Mouse (Mus musculus): Measurements from ENCODE around the gene Lcn4.
A peak's percentile ranks its signal among the peaks of the same experiment; 100 is the strongest.

Gene Lcn4

DNA sequence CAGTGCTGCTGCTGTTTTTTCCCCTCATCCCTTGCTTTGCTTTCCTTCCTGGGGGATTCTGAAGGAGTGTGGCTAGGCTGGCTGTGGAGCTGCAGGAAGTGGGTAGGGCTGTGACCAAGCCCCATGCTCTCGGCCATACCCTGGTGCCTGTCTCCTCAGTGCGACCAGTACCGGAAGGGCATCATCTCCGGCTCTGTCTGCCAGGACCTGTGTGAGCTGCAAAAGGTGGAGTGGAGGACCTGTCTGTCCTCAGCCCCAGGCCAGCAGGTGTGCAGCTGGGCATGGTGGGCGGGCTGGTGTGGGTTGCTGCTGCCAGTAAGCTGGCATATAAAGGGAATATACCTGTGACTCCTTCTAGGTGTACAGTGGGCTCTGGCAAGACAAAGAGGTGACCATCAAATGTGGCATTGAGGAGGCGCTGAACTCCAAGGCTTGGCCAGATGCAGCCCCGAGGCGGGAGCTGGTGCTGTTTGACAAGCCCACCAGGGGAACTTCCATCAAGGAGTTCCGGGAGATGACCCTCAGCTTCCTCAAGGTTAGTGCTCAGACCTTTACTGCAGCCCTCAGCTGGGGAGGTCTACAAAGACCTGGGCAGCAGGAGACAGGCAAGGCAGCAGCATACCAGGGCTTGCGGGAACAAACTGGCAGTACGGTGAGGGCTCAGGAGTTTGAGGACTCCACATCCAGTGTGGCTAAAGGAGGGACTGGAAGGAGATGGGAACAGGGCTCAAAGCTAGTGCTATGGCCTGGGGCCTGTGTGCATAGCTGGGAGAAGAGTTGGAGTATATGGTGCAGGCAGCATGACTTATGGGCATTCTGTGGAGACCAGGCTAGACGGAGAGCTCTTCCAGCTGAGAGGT lies 36.2 kb downstream of the Lcn4 start:
- DNase-seq (ENCODE audit: low read depth, low spot score), result peak; percentile 71

DNA sequence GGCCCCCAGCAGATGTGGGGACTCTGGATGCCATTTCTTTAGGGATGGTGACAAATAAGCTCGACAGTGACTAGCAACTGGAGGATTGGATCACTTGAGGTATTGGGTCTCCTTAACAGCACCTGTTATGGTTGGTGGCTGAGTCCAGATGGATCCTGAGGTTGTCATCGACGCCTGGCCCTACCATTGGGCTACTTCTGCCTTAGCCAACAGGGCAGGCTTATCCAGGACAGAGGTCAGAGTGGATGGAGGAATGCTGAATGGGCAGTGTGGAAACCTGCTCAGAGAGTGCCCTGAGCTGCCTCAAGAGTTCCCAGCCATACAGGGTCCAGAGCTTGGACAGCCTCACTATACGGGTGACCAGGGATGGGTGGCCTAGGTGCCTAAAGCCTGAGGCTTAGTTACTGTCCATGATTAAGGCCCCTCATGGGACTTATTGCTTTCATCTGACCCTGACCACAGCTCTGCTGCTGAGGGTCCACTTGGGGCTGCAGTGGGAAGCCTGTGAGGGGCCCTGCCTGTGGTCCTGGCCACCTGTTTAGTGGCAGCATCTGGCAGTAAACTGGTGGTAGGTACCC lies 37.0 kb downstream of the Lcn4 start:
- peak; percentile 52 for DNase-seq (ENCODE audit: low read depth, low spot score)

DNA sequence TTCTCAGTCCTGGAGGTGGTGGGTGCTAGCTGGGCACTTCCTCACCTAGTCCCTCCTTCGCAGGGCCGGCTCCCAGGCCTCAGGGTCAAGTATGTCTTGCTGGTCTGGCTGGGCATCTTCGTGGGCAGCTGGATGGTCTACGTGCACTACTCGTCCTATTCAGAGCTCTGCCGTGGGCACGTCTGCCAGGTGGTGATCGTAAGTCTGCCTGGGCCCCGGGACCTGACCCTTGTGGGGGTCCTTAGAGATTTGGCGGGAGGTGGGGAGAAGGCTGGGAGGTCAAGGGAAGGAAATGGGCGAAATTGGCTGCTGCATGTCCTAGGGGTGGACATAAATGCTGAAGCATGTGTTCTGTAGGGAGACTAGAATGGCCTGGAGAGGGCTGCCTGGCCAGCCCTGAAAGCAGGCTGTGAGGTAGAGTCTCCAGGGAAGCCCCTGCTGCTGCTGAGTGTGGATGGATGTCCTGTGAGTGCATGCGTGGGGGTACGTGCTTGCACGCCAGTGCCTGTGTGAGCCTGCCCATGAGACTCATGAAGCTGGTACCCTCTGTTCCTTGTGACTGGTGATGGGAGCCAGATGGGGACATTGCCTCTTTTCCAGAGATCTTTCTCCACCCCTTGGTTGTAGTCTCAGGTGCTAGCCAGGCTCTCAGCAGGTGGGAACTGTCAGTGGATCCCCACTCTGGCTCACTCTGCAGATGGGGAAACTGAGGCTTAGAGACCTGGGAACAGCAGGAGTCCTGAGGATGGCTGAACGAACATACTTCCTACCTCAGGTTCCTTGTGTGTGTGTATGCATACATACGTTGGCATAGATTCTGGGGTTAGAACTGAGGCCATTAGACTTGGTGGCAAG lies 38.3 kb downstream of the Lcn4 start:
- peak; percentile 24 for DNase-seq (ENCODE audit: low read depth, low spot score)

DNA sequence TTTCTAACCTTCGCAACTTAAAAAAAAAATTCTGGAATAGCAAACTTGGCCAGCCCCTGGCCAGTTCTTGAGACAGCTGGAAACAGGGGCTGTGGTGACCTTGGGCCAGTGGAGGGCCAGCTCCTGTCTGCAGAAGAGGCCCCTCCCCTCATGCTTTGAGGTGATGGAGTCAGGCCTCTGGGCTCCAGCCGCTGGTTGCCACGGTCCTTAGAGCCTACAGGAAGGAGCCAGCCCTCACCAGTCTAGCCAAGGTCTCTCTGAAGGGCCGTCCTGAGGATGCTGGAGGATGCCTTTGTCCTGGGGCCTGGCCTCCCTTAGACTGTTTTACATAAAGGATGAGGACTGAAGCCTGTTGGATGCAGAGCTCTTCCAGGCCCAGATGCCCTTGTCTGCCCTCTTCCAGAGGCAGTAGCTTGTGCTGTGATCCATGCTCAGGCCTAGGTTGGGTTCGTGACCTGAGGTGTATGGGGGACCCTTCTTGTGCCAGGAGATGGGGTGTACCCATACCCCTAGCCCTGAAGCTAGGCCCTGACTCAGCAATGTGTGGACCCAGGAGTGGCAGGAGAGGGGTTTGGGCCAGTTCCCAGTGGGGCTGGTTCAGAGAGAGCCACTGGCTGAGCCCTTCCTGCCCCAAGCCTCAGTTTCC lies 42.2 kb downstream of the Lcn4 start:
- DNase-seq (ENCODE audit: low read depth, low spot score), result peak; percentile 50

DNA sequence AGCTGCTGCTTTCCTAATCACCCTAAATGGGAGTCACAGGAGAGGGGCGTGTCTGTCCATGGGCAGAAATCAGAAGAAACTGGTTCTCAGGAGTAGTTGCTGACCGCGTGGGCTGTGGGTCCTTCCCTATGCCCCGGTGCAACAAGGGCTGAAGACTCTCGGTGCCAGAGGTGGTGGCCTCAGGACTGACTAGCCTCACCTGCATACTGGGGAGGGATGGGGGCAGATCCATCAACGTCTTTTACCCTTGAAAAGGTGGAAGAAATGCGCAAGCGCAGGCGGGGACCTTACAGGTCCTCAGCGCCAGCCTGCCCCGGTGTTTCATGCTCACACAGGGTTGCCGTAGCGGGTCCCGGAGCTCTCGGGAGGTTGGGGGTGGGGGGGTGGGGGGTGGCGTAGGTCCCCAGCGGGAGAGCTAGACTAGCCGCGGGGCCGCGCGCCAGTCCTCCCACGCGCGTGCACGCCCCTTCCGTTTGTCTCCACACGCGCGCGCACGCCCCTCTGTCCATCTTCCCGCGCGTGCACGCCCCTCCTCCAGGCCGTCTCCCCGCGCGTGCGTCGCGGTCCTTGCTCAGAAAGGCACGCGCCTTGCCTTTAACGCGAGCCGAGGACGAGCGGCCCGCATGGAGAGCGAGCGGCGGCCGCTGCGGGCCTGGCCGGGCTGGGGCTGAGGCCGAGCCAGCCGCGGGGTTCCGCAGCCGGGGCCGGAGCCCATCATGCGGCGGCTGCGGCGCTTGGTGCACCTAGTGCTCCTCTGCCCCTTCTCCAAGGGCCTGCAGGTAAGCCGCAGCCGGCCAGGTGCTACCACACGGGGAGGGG lies 43.0 kb downstream of the Lcn4 start, which contains the start of gene Fam69b:
Gene Fam69b (plus strand): TSS at position 537 of the 819 bp plus-strand sequence.
- DNase-seq (ENCODE audit: low read depth, low spot score), result peak; percentile 84

DNA sequence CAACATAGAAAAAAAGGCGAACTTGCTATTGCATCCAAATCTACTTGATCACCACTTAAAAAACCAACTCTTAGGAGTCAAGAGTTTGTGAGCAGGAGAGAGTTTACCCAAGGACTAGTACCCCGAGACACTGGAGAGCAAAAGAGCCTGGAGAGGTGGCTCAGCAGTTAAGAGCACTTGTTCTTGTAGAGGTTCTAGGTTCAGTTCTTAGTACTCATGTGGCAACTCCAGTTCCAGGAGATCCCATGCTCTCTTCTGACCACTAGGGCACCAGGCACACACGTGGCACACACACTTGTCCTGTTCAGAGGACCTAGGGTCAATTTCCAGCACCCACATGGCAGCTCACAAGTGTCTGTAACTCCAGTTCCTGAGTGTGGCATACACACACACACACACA lies 45.0 kb downstream of the Lcn4 start:
- peak; percentile 37 for DNase-seq (ENCODE audit: low read depth, low spot score)

DNA sequence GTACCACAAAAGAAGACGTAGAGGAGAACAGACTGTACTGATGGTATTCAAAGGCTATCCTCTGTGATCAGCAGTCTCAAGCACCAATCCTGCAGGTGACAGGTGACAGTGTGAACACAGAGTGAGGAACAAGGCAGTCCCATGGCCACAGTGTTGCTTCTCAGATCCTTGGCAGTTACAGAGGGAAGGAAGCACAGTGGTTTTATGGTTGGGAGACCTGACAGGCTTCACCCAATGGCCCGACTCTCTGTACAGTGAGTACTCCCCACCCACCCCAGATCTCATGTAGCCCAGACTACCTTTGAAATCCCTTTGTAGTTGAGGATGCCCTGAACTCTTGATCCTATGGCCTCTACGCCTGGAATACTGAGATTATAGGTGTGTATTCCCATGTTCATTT lies 45.7 kb downstream of the Lcn4 start:
- DNase-seq (ENCODE audit: low read depth, low spot score), result no peak

DNA sequence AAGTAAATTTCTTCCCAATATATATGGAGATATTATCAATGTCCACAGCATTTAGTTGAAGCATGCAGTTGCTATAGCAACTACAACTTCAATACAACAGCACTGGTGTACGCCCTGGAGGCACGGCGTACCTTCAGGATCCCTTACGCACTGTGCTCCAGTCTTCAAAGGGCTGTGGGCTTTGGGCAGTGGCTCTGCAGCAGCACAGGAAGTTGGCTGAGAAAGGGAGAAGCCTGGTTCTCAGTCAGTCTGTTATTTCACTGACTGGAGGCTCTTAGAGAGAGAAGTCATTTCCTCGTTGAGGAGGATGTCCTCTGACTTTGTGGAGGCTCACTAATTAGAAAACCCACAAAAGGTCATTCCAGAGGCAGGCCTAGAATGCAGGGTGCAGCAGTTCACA lies 48.1 kb downstream of the Lcn4 start:
- DNase-seq (ENCODE audit: low read depth, low spot score), result peak; percentile 42

DNA sequence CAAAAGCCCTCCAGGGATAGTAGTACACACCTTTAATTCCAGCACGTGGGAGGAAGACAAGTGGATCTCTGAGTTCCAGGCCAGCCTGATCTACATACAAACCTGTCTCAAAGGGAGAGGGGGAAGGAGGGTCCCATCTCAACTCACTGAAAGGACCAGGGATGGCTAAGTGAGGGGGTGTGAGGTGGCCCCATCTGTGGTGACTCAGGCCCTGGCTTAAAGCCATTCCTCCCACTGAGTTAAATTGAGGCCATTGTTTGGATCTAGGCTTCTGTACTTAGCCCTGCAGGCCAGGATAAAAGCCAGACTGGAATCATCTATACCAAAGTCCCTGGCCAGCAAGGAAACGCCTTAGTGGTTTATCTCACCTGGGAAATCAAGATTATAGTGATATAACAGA lies 49.8 kb downstream of the Lcn4 start:
- DNase-seq (ENCODE audit: low read depth, low spot score), result no peak

DNA sequence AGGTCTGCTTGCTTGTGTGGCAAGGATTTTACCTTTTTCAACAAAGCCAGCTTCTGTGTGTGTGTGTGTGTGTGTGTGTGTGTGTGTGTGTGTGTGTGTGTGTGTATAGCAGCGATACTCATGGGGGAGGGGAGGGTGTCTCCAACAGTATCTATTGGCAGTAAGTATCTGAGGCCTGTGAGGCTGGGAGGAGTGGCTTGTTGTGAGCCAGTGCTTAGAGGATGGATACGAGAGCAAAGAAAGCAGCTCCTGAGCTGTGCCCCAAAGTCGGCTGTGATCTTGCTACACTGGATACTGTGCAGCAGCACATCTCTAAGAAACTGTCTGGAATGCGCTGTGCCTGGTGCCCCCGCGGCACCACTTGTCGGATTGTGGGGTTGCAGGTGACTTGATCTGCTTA lies 53.2 kb downstream of the Lcn4 start:
- peak; percentile 48 for DNase-seq (ENCODE audit: low read depth, low spot score)

All from R1 (cell line).